Mouse (Mus musculus) urinary bladder, postnatal 36 days (tissue): ENCODE data around the gene Cacna1a.

Experiments used
- DNase-seq, 2 experiments: peaks; one replicate each; pipeline ENCODE4 v3.0.0; 2022; ENCODE audit warnings: low spot score in 2 of 2, mixed read lengths in 1 of 2

Gene Cacna1a

DNA sequence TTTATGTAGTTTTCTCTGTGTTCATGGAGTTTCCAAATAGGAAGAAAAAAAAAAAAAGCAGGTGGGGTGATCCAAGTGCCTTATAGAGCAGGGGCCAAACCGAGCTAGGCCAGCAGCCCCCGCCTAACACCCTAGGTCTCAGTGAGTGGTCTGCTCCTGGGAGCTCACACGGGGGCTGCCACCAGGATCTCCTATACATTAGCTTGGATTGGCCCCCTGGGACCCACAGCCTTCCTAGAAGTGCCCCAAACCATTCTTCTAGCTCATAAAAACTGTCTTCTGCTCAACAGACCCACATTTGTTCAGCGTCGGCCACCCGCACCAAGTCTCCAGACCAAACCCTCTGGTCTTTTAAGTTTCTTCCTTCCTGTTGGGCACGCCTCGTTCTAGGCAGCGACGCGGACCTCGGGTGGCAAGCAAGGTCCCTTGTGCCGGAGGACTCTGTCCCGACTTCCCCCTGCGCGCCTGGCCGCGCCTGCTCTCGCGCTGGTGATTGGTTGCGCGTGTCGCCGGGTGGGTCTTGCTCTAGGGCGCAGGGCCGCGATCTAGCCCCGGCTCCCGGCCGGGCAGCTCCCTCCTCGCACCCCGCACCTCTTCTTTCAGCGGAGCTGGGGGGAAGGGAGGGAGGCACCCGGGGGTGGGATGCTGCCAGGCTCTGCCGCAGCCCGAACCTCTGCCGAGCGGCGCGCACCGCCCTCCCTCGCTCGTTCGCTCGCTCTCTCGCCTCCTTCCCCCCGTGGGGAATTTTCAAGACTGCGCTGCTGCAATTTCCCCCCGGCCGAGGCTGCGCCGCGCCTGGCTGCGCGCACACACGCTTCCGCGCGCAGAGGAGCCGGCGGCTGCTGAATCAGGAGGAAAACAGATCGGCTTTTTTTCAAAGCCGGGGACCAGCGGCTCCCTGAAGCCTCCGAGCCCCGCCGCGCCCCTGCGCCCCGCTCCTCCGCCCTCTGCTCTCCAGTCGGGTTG lies 25.9 kb downstream of the Cacna1a start:
- DNase-seq = peak in 1 of 2 experiments; percentile 16

DNA sequence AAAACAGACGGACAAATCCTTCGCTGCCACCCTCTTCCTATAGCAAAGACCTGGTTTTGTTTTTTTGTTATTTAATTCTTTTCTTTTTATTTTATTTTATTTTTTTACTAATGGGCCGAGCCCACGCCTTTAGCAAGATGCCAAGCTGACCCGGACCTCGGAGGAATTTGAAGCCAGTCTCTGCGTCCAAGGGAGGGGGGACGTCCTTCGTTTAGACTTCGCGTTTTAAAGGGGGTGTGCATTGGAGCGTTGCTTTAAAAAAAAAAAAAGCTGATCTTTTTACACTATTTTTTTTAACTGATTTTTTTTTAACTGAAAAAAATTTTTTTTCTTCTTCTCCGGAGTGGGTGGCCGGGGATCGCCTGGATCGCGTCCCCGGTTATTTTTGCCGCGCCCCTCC lies 26.7 kb downstream of the Cacna1a start:
- no peak for DNase-seq

DNA sequence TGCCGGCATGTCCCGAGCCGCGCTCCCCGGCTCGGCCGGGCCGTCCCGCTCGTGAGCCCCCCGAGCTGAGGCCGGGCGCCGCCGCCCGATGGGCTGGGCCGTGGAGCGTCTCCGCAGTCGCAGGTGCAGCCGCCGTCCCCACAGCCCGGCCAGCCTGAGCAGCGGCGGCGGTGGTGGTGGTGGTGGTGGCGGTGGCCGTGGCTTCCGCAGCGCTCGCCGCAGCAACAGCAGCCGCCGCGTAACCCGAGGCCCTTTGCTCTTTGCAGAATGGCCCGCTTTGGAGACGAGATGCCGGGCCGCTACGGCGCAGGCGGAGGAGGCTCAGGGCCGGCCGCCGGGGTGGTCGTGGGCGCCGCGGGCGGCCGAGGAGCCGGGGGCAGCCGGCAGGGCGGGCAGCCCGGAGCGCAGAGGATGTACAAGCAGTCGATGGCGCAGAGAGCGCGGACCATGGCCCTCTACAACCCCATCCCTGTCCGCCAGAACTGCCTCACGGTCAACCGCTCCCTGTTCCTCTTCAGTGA lies 27.2 kb downstream of the Cacna1a start:
- peak in 1 of 2 experiments; percentile 4 for DNase-seq

DNA sequence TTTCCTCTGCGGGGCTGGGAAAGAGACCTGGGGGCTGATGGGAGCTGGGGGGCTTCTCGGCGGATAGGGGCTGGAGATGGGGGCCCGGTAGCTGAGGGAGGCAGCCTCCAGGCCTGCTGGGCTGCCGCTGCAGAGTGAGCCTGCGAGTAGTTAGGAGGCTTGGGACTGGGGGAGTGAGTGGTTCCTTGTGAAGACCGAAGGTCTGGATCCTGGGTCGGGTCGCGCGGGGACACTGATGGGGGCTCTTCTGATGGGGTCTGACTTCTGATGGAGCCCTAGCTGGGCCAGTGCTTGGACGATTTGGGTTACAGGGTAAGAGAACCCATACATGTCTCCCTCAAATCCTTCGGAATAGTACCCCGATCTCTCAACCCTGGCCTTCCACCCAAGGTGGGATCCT lies 27.8 kb downstream of the Cacna1a start:
- no peak for DNase-seq

DNA sequence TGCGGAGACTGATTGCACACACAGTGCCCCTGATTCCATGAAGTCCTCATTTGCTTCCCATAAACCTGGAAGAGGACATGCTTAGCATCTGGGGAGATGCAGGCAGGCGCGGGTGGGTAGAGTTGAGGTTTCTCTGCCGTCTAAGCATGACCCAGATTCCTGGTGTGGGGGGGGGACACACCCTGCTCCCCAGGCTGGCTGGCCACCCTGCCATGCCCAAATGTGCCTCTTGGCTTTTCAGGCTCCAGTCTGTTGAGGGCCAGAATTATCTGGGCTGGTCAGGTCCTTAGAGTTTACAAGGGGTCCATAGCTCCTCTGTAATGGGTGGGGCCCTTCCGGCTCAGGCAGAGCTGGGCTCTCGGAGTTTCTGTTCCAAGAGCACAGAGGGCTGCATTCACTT lies 28.7 kb downstream of the Cacna1a start:
- no peak for DNase-seq

DNA sequence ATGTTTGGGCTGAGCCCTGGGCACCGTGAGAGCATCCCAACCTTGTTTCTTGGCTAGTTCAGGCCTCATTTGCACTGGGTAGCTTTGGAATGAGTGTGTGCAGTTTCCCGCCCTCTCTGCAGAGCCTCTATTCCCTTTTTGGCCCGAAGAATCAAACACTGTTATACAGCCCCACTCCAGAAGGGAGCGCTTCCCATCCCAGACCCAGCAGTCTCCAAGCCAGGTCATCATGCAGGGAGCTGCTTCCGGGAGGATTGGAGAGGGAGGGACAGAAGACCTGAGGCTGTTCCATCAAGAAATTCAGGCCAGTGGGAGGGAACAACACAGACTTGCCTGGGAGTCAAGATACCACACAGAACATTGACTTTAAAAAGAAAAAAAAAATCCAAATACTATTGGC lies 29.6 kb downstream of the Cacna1a start:
- DNase-seq = no peak

DNA sequence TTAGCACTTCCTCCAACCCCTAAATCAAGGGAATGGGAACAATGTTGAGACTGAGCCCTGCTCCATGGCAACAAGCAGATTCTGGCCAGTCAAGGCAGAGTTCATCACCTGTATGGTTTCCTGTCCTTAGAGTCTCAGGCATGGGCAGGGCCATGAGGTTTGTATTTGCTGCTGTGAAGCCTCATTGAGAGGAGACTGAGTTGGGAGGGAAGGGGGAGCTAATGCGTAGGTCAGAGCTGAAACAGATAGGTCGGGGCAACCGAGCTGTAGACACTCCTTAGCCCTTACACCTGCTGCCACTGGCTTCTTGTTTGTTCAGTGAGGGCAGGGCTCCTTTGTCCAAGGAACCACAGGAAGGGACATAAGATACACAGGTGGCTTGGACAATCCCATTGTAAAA lies 36.2 kb downstream of the Cacna1a start:
- DNase-seq = no peak

DNA sequence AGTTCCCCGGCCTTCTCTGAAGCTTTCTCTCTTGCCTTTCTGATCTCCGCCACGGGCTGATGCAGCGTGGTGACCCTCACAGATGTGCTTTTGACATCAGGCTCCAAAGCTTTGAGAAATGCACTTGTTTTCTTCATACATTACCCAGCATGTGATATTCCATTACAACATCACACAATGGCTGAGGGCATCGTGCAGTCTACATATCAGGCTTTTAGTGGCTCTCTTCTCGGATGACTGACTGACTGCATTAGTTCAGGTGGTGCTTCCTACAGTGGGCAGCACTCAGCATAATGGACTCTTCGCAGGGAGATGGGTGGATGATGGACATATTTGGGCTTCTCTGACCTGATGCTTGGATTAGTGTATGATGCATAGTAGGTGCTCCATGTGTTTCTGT lies 37.8 kb downstream of the Cacna1a start:
- DNase-seq = no peak

DNA sequence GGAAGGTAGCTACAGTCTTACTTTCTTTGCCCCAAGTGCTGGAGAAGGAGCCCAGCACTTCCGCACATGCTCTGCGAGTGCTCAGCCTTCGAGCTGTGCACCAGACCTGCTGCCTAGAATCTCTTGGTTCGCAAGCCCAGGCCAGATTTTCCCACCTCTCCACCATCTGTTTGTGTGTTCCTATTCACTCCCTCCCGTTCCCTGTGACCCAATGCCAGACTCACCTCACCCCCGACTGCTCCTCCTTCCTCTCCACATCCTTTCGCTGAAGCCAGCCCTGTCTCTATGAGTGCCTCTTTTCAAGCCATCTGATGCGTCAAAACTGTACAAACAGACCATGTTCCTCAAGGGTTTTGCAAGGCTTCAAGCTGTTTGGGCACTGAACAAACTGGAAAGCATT lies 38.3 kb downstream of the Cacna1a start:
- no peak for DNase-seq

DNA sequence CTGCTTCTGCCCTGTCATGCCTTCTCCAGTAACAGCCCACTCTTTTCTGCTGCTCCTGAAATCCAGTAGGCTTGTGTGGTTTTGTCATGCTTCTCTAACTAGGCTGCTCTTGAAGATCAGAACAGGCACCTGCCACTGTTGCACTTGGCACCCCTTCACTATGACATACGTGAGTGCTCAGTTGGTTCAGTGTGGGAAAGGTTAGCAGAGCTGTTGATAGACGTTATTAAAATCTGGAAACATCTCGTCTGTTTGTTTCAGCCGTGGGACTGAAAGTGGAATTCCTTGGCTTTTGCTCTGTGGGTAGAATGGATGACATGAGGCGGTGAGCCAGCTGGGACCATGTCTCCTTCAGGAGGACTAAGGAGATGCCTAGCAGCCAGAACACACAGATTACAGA lies 39.8 kb downstream of the Cacna1a start:
- no peak for DNase-seq

DNA sequence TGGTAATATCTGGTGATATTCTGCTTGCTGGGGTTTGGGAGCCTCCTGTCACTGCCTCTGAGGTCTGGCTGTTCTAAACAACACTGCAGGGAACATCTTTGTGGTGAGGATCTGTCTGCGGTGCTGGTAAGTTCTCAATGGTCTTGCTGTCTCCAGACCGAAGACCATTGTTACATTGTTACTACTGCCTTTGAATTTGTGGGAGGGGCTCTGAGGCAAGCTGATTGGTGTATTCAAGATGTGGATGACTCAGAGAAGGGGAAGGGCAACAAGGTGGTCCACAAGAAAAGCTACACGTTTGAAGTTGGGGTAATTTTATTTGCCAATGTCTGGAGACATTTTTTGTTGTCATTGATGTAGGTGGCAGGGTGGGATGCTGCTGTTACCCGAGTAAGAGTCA lies 40.8 kb downstream of the Cacna1a start:
- DNase-seq = no peak

DNA sequence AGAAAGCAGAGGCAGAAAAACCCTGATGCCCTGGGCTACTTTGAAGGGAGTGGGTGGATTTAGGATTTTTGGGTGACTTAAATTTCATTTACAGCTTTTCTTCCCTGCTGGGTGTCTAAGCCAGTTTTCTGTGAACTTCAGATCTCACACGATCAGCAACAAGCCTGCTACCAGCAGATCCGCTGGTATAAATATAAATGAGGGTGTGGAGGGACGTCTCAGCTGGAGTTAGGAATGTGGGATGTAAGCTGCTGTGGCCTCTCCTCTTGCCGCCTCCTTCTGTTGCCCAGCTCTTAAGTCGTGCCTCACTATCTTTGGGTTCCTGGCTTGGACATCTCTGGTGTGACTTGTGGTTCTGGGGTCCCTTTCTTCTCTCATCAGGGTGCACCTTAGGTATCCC lies 41.3 kb downstream of the Cacna1a start:
- no peak for DNase-seq

DNA sequence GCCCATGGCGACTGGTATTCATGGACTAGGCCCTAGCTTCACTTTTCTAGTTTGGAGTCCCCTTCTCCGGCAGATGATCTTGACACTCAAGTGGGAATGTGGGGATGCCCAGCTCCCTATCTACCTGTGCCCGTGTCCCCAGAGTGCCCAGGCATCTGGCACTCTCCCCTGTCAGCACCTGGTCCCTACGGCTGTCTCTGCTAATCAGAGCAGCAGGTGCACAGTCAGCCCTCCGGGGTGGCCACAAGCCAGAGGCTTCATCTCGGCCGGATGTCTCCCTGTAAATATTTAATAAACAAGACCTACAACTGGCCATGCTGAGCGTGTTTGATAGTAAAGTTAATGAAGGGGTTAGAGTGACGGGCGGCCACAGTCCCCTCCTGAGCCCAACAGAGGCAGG lies 47.1 kb downstream of the Cacna1a start:
- DNase-seq = no peak

DNA sequence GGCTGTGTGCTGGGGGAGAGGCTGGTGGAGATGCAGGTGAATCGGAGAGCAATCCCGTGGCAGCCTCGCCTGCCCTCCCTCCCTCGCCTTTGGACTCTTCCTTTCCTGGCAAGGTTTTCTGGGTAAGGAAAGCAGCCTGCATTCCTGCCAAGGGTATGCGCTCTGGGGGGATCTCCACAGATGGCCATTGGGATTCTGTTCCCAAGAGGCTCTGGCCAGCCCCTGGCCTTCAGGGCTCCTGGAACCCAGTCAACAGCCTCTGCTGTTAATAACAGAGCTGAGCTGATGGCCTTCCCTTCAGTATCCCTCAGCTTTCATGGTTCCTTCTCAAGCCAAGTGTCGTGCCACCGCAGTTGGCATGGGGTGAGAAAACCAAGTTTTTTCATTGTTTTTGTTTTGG lies 51.6 kb downstream of the Cacna1a start:
- no peak for DNase-seq

DNA sequence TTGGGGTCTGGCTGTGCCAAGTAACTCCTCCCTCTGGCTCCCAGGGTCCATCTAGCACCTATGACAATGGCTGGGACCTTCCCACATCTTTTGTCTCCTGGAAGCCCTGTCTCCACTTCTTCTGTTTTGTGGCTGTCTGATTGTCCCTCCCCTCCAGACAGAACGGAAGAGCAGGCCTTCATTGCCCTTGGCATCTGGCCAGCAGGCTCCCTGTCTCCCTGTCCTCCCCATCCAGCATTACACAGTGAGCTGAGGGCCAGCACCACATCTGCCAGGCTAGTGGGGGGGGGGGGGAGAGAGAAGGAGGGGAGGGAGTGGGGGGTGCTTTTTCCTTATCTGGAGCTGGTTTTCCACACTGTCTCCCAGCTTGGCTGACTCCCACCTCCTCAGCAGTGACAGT lies 53.8 kb downstream of the Cacna1a start:
- DNase-seq = no peak

DNA sequence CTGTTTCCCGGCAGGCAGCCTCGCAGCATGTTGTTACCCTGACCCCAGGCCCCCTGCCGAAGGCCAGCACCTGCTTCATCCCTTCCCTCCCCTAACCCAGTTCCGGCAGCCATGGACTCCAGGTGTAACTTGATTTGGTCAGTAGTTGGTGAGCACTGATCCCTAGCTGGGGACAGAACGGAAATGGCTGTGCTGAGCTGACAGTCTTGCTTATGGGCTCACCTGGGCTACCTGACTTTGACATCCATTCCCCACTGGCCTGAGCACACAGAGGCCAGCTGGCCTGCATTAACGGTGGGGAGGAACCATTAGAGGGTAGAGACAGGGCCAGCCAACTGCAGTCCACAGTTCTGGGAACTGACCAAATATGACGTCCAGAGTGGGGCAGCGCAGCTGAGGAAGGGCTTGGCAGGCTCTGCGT lies 58.3 kb downstream of the Cacna1a start:
- DNase-seq = no peak

DNA sequence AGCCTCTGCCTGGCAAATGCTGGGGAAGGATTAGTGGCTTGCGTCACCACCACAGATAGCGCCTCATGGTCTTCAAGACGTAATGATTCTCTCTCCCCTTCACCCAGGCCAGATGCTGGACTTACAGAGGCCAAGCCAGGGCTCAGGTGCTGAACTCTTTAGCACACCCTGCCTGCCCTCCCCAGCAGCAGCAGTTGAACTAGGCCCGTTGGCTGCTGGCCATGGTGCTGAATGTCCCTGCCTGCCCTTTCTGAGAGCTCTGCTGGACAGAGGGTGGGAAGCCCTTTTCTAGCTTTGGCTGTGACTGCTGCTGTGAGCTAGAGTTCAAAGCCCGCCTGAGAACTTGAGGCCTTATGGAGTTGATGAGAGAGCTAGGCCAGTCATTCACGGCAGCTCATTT lies 66.3 kb downstream of the Cacna1a start:
- DNase-seq = peak; percentile 20 to 38

DNA sequence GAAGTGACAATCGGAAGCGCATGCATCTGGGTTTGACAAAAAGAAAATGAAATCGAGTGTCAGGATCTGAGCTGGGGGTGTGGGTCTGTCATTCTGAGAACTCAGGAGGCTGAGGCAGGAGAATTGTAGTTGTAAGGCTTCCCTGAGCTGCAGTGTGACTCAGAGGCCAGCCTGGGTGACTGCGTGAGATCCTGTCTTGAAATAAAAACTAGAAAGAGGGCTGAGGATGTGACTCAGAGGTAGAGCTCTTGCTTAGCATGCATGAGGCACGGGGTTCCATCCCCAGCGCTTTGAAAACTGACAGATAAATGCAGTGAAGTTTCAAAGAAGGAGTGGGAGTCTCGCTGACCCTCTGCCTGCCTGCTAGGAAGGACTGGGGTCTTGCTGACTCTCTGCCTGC lies 70.6 kb downstream of the Cacna1a start:
- no peak for DNase-seq

DNA sequence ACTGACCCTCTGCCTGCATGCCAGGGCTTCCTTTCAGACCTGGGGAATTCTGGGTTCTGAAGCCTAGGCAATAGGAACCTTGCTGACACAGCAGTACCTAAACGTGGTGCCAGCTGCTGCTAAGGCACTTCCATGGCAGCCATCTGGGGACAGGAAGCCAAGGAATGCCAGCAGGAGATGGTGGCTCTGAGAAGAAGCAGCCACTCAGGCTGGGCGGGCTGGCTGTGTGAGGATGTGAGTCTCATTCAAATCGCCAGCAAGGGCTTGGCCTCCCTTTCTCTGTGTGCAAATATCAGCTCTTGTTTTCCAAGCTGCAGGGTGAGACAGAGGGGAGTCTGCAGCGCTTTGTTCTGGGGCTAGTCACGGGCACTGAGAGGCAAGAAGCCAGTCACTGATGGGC lies 71.0 kb downstream of the Cacna1a start:
- DNase-seq = no peak

DNA sequence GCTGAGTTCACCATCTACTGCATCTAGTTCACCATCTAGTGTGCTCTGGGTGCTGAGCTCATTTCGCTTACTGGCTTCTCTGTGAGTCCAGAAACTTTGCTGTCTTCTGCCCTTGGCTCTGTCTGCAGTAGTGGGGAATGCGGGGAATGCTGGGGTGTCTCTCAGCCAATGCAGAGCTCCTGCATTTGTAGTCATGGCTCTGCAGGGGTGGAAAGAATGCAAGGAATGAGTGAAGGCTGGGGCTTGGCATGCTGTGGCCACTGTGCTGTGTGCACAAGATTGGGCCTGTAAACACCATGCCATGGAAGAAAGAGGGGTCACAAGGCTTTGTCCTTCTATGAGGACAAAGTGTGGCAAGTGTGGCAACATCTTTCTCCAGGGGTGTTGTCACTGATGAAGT lies 72.5 kb downstream of the Cacna1a start:
- no peak for DNase-seq

DNA sequence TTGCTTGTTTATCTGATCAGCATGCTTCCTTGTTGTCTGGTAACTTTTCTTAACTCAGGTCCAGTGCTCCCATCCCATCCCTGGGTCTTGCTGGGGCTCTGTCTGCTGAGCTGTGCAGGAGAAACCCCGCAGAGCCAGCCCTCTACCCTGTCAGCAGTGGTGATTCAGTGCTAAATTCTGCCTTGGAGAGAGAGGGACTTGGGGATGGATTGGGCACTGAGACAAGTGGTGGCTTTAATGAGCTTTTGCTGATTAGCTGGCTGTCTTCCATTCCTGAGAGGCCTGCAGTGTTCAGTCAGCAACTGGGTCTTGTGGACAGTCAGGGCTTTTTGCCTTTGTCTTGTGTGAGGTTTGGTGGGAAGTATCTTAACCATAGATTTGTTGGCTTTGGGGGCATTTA lies 78.7 kb downstream of the Cacna1a start:
- DNase-seq = no peak

DNA sequence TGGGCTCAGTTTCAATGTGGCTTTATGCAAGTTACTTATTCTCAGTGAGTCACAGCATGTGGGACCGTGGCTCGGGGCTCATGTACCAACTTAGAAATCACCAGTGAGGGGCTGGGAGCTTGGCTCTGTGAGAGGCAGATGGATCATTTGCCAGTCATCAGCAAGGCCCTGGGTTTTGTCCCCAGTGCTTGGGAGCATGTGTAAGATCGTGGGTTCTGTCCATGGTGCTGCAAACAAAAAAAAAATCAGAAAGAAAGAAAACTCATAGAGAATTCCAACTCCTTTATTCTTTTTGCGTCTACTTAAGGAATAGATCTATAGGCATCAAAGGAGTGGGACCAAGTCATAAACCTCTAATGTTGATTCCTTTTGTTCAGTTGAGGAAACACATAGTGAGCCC lies 80.8 kb downstream of the Cacna1a start:
- no peak for DNase-seq

DNA sequence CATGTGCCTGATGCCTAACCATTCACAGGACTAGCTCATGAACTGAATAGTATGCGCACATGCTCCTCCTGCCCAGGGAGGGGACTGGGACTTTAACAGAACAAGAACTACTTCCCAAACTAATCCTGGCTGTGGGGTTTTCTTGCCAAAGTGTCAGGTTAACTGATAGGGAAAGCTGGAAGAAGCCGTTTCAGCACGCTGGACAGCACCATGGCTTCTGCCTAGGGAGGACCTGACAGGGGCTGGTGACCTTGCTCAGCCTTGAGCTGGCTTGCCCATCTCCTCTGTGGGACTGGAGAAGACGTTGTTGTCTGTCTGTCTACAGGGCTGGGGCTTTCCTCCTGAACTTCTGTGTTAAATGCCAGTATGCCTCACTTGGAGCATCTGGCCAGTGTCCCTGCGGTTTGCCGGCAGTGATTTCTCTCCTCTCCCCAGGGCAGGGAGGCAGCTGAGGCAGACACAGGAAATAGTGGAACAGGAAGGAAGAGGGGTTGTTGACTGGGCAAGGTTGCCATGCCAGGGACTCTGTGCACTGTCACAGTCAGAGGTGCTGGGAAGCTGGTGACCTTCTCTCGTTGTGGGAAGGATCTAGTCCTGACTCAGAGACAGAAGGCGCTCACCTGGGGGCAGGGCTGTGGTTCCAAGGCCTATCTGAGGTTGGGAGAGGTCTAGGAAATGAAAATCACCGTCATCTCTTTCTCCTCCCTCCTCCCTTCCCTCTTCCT lies 83.2 kb downstream of the Cacna1a start:
- peak; percentile 16 to 17 for DNase-seq
